Mouse (Mus musculus) midbrain, embryonic 12.5 days (tissue): Measurements from ENCODE around the gene Pitpnc1. TPM values are rescaled to one million over a fixed set of nuclear protein-coding genes. Genes with fewer than 3 reads are reported as not detected.
A peak's percentile ranks its signal among the peaks of the same experiment; 100 is the strongest.

Experiments used
- ATAC-seq: fragments of 200-750 bp; cut with Nextera tagmentation; 2 replicates; pipeline ENCODE4 v1.8.0; 2017; ENCODE audit warnings: low read depth, moderate TSS enrichment, moderate library complexity; ENCODE audit not compliant: low FRiP score
- H3K27ac ChIP-seq: fragments of 300-500 bp; sonication (generic); replicated peaks from 2 replicates; pipeline ENCODE4 v1.5.1; 2016; ENCODE audit warnings: mild to moderate bottlenecking
- H3K27me3 ChIP-seq: fragments of 300-500 bp; sonication (generic); 2 replicates; pipeline ENCODE4 v1.6.1; 2016; ENCODE audit warnings: mild to moderate bottlenecking
- H3K36me3 ChIP-seq: fragments of 300-500 bp; sonication (generic); 2 replicates; pipeline ENCODE4 v1.6.1; 2016
- H3K4me1 ChIP-seq: fragments of 300-500 bp; sonication (generic); 2 replicates; pipeline ENCODE4 v1.6.1; 2016
- H3K4me2 ChIP-seq: fragments of 300-500 bp; sonication (generic); replicated peaks from 2 replicates; pipeline ENCODE4 v1.6.1; 2016; ENCODE audit warnings: mild to moderate bottlenecking, moderate library complexity
- H3K4me3 ChIP-seq: fragments of 300-500 bp; sonication (generic); 2 replicates; pipeline ENCODE4 v1.5.1; 2016; ENCODE audit warnings: mild to moderate bottlenecking
- H3K9ac ChIP-seq: fragments of 300-500 bp; sonication (generic); replicated peaks from 2 replicates; pipeline ENCODE4 v1.6.1; 2016; ENCODE audit warnings: mild to moderate bottlenecking, moderate library complexity
- H3K9me3 ChIP-seq: fragments of 300-500 bp; sonication (generic); 2 replicates; pipeline ENCODE4 v1.6.1; 2016; ENCODE audit warnings: mild to moderate bottlenecking
- WGBS: fragments of 180-500 bp; shearing (Covaris S2); methylation state at CpG from one replicate; pipeline ENCODE4 v1.1.7; 2016; 5-methylcytosine and 5-hydroxymethylcytosine counted together
- polyA plus RNA-seq: library from polyadenylated mRNA; unstranded; fragments of >200 nt; fragmentation: Nextera tagmentation; extraction: Ambion mirVana; gene quantifications from 2 replicates; pipeline ENCODE4 v1.2.1, GENCODE M21; 2016

Pitpnc1 gene
- polyA plus RNA-seq, 1 experiment from 2014 or later, result 32.3 TPM

- ATAC-seq, result no peak
- Histone ChIP-seq H3K27me3 (no peaks in the 10 kb centered on the region), H3K9ac (no peak overlapping the region), H3K9me3 (no peaks in the 10 kb centered on the region), H3K4me3 (no peak overlapping the region), H3K36me3 (no peaks in the 10 kb centered on the region), H3K4me1 (peaks cover 24% of the 10 kb centered on the region), H3K4me2 (no peak overlapping the region), H3K27ac (no peak overlapping the region)
- 82% methylated on average over 4 of the region's 4 CpGs for WGBS
Observed at GRCm38 (mm10) chr11:107343031-107343430, 127.5 kb downstream of the Pitpnc1 start.

GRCm38 (mm10) chr11:107342432-107342831, 128.1 kb downstream of the Pitpnc1 start:
- 94% methylated on average over 1 of the region's 1 CpGs for WGBS
- Histone ChIP-seq H3K9me3 (no peaks in the 10 kb centered on the region), H3K36me3 (no peaks in the 10 kb centered on the region), H3K27ac (no peak overlapping the region), H3K4me2 (no peak overlapping the region), H3K4me1 (peaks cover 29% of the 10 kb centered on the region), H3K4me3 (no peak overlapping the region), H3K27me3 (no peaks in the 10 kb centered on the region), H3K9ac (no peak overlapping the region)
- no peak for ATAC-seq

- Histone ChIP-seq H3K4me3 (no peak overlapping the region), H3K4me1 (peaks cover 31% of the 10 kb centered on the region), H3K9ac (no peak overlapping the region), H3K36me3 (no peaks in the 10 kb centered on the region), H3K27me3 (no peaks in the 10 kb centered on the region), H3K9me3 (no peaks in the 10 kb centered on the region), H3K27ac (peak overlapping the region; percentile 46; the same call in 1 of the 2 replicates), H3K4me2 (no peak overlapping the region)
- 47% methylated on average over 15 of the region's 15 CpGs for WGBS
- ATAC-seq, result no peak
Observed at GRCm38 (mm10) chr11:107341293-107341692, 129.2 kb downstream of the Pitpnc1 start.

GRCm38 (mm10) chr11:107340793-107341192, 129.7 kb downstream of the Pitpnc1 start:
- no peaks in the 10 kb centered on the region for H3K27me3 ChIP-seq
- no peak overlapping the region for H3K27ac ChIP-seq
- H3K4me2 ChIP-seq, result no peak overlapping the region
- 22% methylated on average over 2 of the region's 2 CpGs for whole genome bisulfite sequencing
- no peak for ATAC-seq
- H3K4me3 ChIP-seq, result no peak overlapping the region
- no peaks in the 10 kb centered on the region for H3K36me3 ChIP-seq
- no peaks in the 10 kb centered on the region for H3K9me3 ChIP-seq
- H3K4me1 ChIP-seq, result peaks cover 31% of the 10 kb centered on the region
- no peak overlapping the region for H3K9ac ChIP-seq

GRCm38 (mm10) chr11:107339224-107339805, 131.2 kb downstream of the Pitpnc1 start:
- Histone ChIP-seq H3K36me3 (no peaks in the 10 kb centered on the region), H3K27ac (no peak overlapping the region), H3K4me2 (no peak overlapping the region), H3K4me3 (no peak overlapping the region), H3K9me3 (no peaks in the 10 kb centered on the region), H3K9ac (no peak overlapping the region), H3K27me3 (no peaks in the 10 kb centered on the region), H3K4me1 (peaks cover 31% of the 10 kb centered on the region)
- 69% methylated on average over 7 of the region's 7 CpGs for WGBS
- ATAC-seq, result no peak

GRCm38 (mm10) chr11:107337391-107338148, 132.9 kb downstream of the Pitpnc1 start:
- no peak for ATAC-seq
- no peaks in the 10 kb centered on the region for H3K36me3 ChIP-seq
- H3K4me2 ChIP-seq, result no peak overlapping the region
- no peaks in the 10 kb centered on the region for H3K27me3 ChIP-seq
- no peak overlapping the region for H3K9ac ChIP-seq
- peak overlapping the region; percentile 47; the same call in 1 of the 2 replicates for H3K27ac ChIP-seq
- no peak overlapping the region for H3K4me3 ChIP-seq
- WGBS, result 36% methylated on average over 18 of the region's 18 CpGs
- peaks cover 3% of the 10 kb centered on the region; the same call in 1 of the 2 replicates for H3K9me3 ChIP-seq
- H3K4me1 ChIP-seq, result peaks cover 31% of the 10 kb centered on the region

- H3K27me3 ChIP-seq, result no peaks in the 10 kb centered on the region
- H3K36me3 ChIP-seq, result no peaks in the 10 kb centered on the region
- WGBS, result 86% methylated on average over 11 of the region's 11 CpGs
- no peak overlapping the region for H3K9ac ChIP-seq
- no peak for ATAC-seq
- peaks cover 22% of the 10 kb centered on the region for H3K4me1 ChIP-seq
- no peak overlapping the region for H3K4me2 ChIP-seq
- no peak overlapping the region for H3K27ac ChIP-seq
- H3K9me3 ChIP-seq, result peaks cover 3% of the 10 kb centered on the region; the same call in 1 of the 2 replicates
- H3K4me3 ChIP-seq, result no peak overlapping the region
Observed at GRCm38 (mm10) chr11:107335756-107336155, 134.7 kb downstream of the Pitpnc1 start.

- 79% methylated on average over 15 of the region's 15 CpGs for WGBS
- Histone ChIP-seq H3K9ac (no peak overlapping the region), H3K4me1 (peaks cover 20% of the 10 kb centered on the region), H3K27ac (no peak overlapping the region), H3K36me3 (no peaks in the 10 kb centered on the region), H3K27me3 (no peaks in the 10 kb centered on the region), H3K9me3 (peaks cover 3% of the 10 kb centered on the region; the same call in 1 of the 2 replicates), H3K4me3 (no peak overlapping the region), H3K4me2 (no peak overlapping the region)
- ATAC-seq, result no peak
Observed at GRCm38 (mm10) chr11:107334849-107335484, 135.5 kb downstream of the Pitpnc1 start.

- Histone ChIP-seq H3K36me3 (no peaks in the 10 kb centered on the region), H3K9ac (no peak overlapping the region), H3K9me3 (peaks cover 3% of the 10 kb centered on the region; the same call in 1 of the 2 replicates), H3K4me2 (no peak overlapping the region), H3K4me3 (no peak overlapping the region), H3K27me3 (no peaks in the 10 kb centered on the region), H3K27ac (no peak overlapping the region), H3K4me1 (peaks cover 7% of the 10 kb centered on the region)
- ATAC-seq, result no peak
- WGBS, result 96% methylated on average over 3 of the region's 3 CpGs
Observed at GRCm38 (mm10) chr11:107332905-107333304, 137.6 kb downstream of the Pitpnc1 start.

GRCm38 (mm10) chr11:107332332-107332731, 138.2 kb downstream of the Pitpnc1 start:
- Histone ChIP-seq H3K27me3 (no peaks in the 10 kb centered on the region), H3K4me1 (peaks cover 1% of the 10 kb centered on the region), H3K27ac (no peak overlapping the region), H3K4me3 (no peak overlapping the region), H3K9ac (no peak overlapping the region), H3K4me2 (no peak overlapping the region), H3K36me3 (no peaks in the 10 kb centered on the region), H3K9me3 (peaks cover 3% of the 10 kb centered on the region; the same call in 1 of the 2 replicates)
- 97% methylated on average over 13 of the region's 13 CpGs for WGBS
- no peak for ATAC-seq

GRCm38 (mm10) chr11:107331425-107331824, 139.1 kb downstream of the Pitpnc1 start:
- Histone ChIP-seq H3K4me2 (no peak overlapping the region), H3K27ac (no peak overlapping the region), H3K4me3 (no peak overlapping the region), H3K9ac (no peak overlapping the region), H3K9me3 (peaks cover 3% of the 10 kb centered on the region; the same call in 1 of the 2 replicates), H3K36me3 (no peaks in the 10 kb centered on the region), H3K27me3 (no peaks in the 10 kb centered on the region), H3K4me1 (peaks cover 1% of the 10 kb centered on the region)
- WGBS, result 90% methylated on average over 2 of the region's 2 CpGs
- no peak for ATAC-seq

- H3K27ac ChIP-seq, result no peak overlapping the region
- H3K4me3 ChIP-seq, result no peak overlapping the region
- H3K4me1 ChIP-seq, result peaks cover 15% of the 10 kb centered on the region
- no peaks in the 10 kb centered on the region for H3K27me3 ChIP-seq
- H3K9ac ChIP-seq, result no peak overlapping the region
- H3K9me3 ChIP-seq, result no peaks in the 10 kb centered on the region
- H3K36me3 ChIP-seq, result 0 out of 2 replicates have a peak, but pooled peaks cover 4% of the 10 kb centered on the region
- no peak for ATAC-seq
- 79% methylated on average over 10 of the region's 10 CpGs for WGBS
- H3K4me2 ChIP-seq, result no peak overlapping the region
Observed at GRCm38 (mm10) chr11:107327326-107327725, 143.2 kb downstream of the Pitpnc1 start.
